Mouse (Mus musculus) mature B cell (primary cell): ENCODE data around the gene Lrp5.
"Not testable (repeated sequence)": the region's sequence is repeated elsewhere in the genome, so short reads cannot be mapped to it uniquely, and the experiment has no call there.

Experiments used
- in situ Hi-C: fragments of 300-500 bp; cut with MboI; formaldehyde crosslinking; loops from 2 replicates; pipeline ENCODE4 v1.14.3; 2019

Lrp5 gene

DNA sequence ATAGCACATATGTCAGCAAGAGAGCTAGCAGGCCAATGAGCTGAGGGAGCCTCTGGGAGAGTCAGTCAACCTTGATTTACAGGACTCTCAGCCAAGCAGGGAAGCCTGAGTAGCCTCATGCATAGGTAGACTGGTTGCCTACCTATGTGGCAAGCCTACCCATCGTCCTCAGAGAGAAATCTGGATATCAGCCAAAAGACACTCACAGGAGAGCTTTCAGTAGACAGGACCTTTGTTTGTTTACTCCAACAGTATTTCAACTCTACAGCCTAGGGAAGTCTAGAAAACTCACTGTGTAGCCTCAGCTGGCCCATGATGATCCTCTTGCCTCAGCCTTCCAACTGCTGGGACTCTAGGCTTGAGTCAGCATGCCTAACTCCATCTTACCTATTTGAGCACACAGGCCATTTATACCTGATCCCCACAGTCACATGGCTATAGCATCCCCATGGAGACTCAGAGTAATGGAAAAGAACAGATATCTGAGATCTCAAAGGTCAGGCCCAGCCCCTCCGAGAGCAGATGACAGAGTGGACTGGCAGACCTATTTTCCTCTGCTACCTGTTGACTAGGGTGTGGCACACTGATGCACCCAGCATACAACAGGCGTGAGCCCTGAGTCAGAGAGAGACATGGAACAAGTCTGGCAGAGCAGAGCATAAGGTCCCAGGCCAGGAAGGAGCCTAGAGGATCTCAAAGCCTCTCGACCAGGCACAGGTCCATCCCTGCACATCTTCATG, 73.7 kb downstream of the Lrp5 start:
- in situ Hi-C loops, result no loop called here

DNA sequence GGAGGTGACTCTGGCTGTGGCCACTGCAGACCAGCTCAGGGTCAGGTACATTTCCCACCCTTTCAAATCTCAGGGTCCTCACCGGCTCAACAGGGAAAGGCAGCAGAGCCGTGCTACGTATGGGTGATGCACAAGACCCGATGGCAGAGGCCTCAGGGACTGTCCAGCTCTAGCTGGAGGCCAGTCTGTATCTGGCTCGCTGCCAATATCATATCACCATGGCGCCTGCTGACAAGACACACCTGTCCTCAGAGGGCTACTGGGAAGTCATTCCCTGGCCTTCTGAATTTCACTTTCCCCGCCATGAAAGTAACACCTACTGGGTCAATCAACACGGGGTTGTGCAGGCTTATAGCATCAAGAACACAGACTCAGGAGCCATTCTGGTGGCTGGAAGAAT, 74.6 kb downstream of the Lrp5 start:
- in situ Hi-C loops, result no loop called here

DNA sequence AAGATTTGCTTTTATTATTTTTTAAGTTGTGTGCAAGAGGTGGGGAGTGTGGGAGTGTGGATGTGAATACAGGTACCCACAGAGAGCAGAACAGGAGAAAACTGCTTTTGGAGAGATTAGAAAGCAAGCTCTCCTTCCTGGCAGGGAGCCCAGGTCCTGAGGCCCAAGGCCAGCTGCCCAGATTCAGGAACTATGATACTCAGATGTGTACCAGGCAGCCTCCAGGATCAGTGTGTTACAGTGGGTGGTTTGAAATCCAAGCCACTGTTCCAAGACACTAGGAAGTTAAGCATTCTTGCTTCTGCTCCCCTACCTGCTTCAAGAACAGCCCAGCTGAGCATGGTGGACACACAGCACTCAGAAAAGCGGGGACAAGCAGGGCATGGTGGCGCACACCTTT, 75.5 kb downstream of the Lrp5 start:
- in situ Hi-C loops, result no loop called here

DNA sequence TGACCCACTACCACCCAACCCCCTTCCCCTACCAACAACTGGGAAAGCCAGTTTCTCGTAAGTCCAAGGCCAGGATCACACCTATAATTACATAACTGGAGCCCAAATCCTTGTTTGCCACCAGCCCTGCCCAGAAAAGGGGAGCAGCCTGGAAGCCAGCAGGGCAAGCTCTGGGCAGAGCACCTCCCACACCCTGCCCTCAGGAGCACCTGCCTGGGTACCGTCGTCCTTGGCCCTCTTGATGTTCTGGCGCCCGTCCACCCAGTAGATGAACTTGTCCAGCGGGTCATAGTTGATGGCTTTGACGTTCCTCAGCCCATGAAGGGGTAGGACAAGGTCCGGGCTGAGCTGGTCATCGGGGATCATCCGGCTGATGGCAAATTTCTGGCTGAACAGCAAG, 76.5 kb downstream of the Lrp5 start:
- in situ Hi-C loops, result no loop called here

DNA sequence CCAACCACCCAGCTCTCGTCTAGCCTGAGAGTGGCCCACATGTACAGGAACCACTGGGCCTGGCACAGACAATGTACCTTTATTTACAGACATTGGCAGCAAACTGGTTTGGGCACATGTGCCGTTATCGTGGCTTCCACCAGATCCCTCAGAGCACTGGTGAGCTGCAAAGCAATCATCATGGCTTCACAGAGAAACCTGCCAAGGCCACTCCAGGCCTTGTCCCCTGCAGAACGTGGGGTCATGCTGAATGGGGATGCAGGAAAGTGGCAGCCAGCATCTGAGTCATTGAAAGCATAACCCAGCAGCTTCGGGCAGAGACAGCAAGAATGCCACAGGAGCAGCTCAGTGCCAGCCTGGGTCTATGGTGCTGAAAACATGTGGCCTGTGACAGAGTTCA, 92.0 kb downstream of the Lrp5 start:
- in situ Hi-C loops, result no loop called here

DNA sequence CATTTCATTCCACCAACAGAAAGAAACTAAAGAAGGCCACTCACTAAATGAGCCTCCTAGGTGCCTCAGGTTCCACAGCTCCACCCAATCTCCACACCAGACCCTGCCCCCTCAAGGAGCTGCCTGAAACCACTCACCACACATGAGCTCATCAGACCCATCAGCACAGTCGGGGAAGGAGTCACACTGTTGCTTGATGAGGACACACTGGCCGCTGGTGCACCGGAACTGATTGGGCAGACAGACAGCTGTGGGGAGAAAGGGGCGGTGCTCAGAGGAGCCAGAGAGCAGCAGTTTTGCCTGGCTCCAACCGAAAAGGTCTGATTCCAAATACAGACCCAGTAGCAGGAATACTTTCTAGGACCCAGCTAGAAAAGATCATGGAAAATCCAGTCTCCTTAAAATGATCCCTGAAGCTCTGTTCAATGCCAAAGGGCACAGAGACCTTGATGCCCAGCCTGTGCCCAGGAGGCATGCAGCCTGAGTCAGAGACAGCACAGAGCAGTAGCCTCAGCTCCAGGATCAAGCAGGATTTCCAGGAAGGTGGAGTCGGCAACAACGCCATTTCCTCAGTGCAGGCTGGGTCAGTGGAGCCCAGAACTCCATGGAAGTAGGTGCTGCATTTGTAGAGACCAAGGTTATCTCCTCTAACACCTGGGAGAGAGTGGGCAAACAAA, 92.8 kb downstream of the Lrp5 start:
- in situ Hi-C loops, result no loop called here

DNA sequence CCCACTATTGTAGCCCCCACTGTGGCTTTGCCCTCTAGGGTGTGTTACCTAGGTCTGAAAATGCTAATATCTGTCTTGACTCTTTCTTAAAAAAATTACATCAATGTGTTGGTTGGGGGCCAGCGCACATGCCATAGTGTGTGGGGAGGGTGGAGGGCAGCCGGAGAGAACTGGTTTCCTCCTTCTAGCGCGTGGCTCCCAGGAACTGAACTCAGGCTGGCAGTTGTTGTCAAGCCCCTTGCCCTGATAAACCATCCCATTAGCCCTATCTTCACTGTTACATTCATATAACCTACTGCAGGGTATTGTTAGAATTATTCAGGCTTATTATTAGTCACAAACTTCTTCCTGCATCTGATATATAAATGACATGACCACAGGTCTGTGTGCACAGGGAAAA, 96.4 kb downstream of the Lrp5 start:
- in situ Hi-C loops, result no loop called here

DNA sequence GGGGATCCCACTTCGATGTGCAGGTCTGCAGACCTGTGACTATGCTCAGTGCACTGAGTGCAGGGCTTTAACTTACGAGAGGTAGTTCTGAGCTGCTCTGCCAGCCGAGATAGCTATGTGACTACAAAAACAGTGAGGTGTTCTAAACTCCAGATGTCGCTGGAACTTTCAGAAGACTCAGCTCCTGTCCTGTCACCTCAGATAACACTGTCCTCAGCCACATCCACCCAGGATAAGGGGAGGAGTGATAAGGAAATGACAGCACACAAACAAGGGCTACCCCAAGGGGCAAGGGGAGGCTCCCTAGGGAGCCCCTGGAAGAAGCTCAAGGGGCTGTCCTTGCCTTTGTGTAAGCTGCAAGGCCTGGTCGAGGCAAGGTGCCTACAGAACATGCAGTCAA, 96.8 kb downstream of the Lrp5 start:
- in situ Hi-C loops, result no loop called here

DNA sequence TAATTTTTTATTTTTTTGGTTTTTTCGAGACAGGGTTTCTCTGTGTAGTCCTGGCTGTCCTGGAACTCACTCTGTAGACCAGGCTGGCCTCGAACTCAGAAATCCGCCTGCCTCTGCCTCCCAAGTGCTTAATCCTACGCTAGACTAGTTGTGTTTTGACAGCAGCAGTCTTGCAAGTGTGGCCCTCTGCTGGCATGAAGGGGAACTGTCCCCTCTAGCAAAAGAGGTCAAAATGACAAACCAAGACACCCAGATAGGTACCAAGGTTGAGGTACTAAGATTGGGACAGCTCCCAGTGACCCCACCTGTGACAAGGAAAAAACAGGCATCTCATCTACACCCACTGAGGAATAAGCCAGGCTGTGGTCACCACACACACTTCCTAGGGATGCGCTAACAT, 98.6 kb downstream of the Lrp5 start:
- in situ Hi-C loops, result not testable (repeated sequence)

DNA sequence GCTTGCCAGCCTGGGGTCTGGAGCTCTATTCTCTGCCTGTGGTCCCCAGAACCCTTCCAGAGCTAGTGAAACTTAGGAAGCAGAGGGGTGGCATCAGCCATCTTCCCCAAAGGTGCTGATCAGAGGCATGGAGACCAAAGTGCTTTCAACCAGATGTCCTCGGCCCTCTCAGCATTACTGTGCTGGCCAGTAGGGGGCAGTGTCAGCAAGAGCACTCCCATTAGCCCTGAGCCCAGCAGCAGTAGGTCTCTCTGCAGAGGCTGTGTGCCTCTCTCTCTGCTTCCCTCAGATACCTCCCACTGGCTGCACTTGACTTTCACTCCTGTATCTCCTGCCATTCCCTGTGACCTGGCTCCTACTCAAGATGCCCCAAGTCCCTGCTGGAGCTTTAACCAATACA, 99.8 kb downstream of the Lrp5 start:
- in situ Hi-C loops, result no loop called here

DNA sequence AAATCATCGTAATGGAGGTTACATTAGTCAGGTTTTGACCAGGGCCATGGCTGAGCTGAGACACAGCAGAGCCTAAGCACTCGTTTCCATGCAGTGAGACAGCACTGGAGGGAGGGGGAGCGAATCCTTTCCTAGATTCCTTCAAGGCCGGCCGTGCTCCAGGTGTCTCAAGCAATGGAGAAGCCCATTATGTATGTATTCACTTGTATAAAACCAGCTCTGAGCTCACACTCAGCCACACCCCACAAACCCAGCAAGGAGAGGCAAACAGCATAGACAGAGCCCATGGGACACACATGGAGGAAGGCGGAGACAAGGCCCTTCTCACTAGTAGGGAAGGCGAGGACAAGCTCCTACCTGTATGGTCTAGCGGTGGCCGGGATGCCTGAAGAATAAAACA, 100.3 kb downstream of the Lrp5 start:
- in situ Hi-C loops, result no loop called here

DNA sequence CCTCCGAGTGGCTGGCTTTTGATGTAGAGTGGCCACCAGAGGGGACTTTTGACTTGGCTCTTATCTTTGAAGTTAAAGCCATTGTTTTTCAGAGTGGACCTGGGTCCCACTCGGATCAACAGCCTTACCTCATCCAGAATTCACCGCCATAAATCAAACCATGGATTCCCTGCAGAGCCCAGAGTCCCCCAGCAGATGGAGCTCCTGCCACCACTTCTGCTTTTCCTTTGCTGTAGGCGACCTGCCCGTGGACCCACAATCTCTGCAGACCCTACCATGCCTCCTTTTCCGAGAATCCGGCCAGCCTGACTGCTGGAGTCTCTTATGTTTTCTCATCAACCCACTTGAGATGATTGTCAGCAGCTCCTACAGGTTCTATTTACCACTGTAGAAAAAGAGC, 105.0 kb downstream of the Lrp5 start:
- in situ Hi-C loops, result no loop called here

DNA sequence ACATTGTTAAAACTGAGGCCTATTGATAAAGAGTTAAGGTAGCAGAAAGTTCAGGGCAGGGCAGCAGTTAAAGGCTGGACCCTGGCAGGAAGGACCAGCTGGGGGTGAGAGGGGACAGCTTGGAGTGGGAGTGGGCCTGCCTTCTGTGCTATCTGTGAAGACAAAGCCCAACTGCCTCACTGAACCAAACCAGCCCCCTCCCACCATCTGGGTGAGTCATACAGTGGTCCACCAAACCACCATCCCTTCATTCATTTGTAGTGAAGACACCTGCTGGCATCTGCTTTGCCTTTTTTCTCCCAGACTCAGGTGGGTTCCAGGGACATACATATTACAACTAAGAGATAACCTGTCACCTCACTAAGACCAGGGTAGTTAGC, 108.5 kb downstream of the Lrp5 start:
- in situ Hi-C loops, result no loop called here

DNA sequence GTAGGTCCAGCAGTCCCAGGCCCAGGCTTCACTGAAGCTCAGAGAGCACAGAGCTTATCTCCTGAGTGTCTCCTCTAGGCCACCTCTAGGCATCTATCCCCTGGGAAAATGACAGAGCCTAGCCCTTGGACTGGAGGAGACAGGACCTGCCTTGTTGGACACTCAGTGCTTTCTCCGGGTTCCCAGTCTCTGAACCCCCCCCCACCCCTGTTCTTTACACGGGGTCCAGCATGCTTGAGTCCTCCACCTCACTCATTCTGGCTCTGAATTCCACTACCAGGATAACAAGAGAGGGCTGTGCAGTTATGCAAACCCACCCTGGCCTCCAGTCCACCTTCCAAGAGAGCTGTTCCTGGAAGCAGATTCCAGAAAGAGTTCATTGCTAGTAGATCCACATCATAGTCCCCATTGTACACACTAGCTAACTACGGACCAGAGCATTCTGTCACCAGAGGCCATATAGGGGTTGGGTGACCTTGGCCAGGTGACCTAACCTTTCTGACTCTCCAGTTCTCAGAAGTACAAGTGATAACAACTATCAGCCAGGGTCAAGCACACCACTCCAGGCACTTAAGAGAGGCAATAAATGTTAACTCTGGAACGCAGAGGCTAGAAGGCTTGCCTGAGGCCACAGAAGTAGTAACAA, 109.0 kb downstream of the Lrp5 start:
- in situ Hi-C loops, result no loop called here

DNA sequence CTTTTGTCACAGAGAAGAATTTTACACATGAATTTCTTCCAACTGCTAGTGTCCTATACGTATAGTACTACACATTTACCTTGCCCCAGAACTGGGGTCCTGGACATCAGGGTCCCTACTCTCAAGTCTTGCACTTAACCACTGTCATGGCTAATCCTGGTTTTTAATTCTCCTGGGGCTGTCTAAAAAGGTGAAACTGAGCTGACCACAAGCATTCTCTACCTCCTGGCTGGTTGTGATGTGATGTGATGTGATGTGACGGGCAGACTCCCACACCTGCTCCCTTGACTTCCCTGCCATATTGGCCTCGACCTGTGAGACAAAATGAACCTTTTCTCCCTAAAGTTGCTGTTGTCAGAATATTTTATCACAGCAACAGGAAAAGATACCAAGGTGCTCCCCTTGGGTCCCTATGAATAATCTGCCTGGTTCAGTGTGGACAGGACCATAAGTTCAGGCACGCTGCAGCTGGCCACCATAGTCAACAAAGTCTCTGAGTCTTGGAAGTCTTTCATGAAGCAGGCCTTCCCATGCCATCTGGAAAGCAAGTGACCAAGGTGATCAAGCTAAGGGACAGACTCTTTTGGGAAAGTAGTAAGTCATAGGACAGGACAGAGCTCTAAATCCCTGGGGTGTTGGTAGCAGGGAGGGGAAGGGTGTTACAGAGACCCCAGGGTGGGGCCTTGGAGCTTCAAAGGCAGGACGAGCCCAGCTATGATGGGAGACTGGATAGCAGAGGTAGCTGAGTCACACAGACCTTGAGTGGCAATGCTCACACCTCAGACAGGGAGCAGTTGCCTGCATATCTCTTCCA, 109.7 kb downstream of the Lrp5 start:
- in situ Hi-C loops, result no loop called here

DNA sequence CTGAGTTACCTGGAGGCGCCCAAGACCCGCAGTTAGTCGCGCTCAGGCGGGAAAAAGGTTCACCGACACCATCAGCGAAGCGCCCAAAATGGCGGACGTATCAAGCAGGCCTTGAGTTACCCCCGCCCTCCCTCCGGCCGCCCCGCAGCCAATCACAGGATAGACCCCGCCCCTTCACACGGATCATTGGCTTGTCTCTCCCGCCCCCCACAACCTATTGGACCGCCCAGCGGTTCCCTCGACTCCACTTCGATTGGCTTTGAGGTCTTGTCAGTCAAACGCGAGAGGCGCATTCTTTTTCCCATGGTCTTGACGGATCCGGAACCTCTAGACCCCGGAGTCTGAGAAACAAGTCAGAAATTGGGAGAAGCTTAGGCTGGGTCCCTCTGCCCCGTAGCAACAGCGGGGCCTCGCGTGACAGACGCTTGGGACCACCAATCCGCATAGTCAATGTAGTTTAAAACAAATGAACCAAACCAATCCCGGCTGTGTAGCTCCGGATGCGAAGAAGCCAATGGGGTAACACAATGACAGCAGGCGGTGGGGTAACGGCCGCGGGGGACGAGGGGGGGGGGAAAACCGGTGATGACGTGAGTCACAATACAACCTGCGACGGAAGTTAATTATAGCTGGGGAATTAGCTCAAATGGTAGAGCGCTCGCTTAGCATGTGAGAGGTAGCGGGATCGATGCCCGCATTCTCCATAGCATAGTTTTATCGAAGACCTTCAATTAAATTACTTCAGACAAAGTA, 110.6 kb downstream of the Lrp5 start, which contains the start of gene Ppp6r3:
Gene Ppp6r3 (minus strand): TSS at position 118 of the 753 bp plus-strand sequence.
- in situ Hi-C loops, result no loop called here

DNA sequence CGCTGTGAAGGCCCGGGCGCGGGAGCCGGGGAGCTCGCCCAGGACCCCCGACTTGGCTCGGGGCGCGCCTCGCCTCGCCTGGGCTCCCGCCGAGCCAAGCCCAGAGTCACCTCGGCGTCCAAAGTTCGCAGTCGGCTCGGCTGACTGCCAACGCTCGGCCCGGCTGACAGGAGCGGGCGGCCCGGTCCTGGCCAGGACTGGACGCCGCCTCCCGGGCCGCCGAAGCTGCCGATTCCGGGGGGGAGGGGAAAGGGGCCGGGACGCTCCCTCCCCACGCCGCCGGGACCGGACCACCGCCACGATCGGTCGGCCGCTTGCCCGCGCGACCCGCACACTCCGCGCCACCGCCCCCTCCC, 111.1 kb downstream of the Lrp5 start:
- in situ Hi-C loops, result no loop called here

DNA sequence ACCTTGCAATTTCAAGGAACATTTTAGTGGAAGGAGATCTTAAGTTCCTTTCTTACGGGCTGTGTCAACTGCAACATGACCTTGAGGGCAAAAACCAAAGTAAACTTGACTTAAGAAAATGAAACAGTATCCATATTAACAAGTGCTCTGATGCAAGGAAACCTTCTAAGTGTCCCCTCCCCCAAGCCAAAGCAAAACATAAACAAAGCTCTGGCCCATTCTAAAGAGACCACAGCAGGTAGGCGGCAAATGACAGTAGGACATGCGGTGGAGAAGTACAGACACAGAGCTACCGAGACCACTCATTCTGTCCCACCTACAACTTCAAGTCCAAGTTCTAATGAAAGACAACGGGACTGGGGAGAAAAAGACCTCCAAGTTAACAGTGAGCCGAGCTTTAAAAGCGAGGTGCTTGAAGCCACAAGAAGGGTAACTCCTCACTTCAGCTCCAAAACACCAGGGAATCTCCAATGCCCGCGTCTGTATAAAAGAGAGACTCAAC, 111.7 kb downstream of the Lrp5 start:
- in situ Hi-C loops, result no loop called here

DNA sequence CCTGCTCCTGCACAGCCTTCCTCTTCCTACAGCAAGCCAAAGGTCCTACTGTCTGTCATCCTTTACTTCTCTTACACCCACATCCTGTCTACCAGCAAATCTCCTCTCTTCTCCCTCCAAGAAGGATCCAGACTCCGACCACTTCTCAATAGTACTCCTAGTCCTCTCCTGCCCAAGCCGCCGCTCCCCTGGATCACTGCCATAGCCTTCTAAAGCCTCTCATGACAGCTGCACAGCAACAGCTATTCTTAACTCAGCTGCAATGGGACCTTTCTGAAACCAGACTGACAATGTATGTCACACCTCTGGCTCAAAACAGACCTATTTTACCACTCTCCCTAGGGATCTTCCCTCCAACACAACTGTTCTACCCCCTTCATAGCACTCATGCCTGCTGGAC, 122.1 kb downstream of the Lrp5 start:
- in situ Hi-C loops, result no loop called here

DNA sequence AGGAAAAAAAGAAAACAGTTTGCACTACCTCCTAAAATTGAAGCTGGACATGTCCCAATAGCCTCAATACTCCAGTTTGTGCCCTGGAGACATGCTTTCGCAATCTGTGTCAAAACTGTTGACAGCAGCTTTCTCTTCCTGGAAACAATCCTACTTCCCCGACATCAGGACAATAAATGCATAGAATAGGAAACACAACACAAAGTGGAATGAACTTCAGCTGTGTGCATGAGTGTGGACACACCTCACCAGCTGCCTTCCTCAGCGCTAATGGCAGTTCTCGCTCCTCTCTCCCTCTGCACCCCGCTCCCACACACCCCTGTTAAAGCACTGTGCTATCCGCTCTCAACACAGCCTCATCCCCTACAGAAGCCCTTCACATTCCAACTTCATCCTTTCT, 123.6 kb downstream of the Lrp5 start:
- in situ Hi-C loops, result no loop called here

DNA sequence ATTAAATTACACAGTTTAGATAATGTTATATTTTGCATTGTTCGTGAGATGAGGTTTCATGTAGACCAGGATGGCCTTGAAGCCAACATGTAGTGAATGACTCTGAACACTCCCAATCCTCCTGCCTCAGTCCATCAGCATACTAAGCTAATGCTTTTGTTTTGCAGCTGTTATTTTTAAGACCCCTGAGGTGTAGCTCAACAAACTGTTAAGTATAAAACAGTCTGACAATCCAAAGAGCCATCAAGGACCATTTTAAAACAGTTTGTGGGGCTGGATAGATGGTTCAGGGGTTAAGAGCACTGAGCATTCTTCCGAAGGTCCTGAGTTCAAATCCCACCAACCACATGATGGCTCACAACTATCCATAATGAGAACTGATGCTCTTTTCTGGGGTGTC, 124.1 kb downstream of the Lrp5 start:
- in situ Hi-C loops, result no loop called here
